Mouse (Mus musculus): ENCODE measurements at regions not wholly inside any gene's neighbourhood (a gene's known extent, or its start where the extent isn't known, plus 50 kb on each side); places are given as distances from the start of the nearest gene placed in this dataset.
"Not testable (repeated sequence)": the region's sequence is repeated elsewhere in the genome, so short reads cannot be mapped to it uniquely, and the experiment has no call there.

- peaks cover 36% of the 10 kb centered on the region for H3K9me3 ChIP-seq
- not testable (repeated sequence) for H3K9ac ChIP-seq; H3K4me2 ChIP-seq; H3K27ac ChIP-seq; H3K36me3 ChIP-seq; H3K4me3 ChIP-seq; H3K4me1 ChIP-seq (replicated peaks); ATAC-seq (ENCODE audit: low FRiP score); H3K27me3 ChIP-seq
- WGBS = 92% methylated on average over 1 of the region's 1 CpGs
Observed at GRCm38 (mm10) chr12:19646071-19646470, 308.2 kb upstream of the Gm21863 start.

- not testable (repeated sequence) for H3K27ac ChIP-seq; H3K4me1 ChIP-seq (replicated peaks); H3K4me2 ChIP-seq; H3K9ac ChIP-seq; H3K36me3 ChIP-seq; H3K4me3 ChIP-seq; ATAC-seq (ENCODE audit: low FRiP score); H3K27me3 ChIP-seq
- peaks cover 49% of the 10 kb centered on the region for H3K9me3 ChIP-seq
- WGBS = 81% methylated on average over 5 of the region's 5 CpGs
Observed at GRCm38 (mm10) chr12:19668541-19668940, 285.8 kb upstream of the Gm21863 start.

DNA sequence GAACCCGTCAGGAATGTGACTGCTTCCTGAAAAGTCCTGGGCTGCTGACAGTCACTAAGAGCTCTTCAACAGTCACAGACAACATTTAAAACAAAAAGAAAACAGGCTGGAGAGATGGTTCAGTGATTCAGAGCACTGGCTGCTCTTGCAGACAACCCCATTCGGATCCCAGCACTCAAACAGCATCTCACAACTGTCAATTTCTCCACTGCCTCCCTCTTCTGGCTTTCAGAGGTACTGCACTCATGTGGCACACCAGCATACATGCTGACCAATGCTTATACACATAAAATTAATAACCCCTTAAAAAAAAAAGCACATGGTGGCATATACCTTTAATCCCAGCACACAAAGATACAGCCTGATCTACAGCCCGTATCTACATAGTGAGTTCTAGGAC, 283.7 kb upstream of the Gm21863 start:
- H3K4me2 ChIP-seq; H3K4me3 ChIP-seq; H3K27ac ChIP-seq; H3K4me1 ChIP-seq (replicated peaks); H3K36me3 ChIP-seq; H3K27me3 ChIP-seq; ATAC-seq (ENCODE audit: low FRiP score); H3K9ac ChIP-seq: not testable (repeated sequence)
- WGBS = 89% methylated on average over 3 of the region's 3 CpGs
- H3K9me3 ChIP-seq = peaks cover 62% of the 10 kb centered on the region

Data from hindbrain, embryonic 13.5 days (tissue).